Mouse (Mus musculus) ES-CJ7 (cell line): ENCODE results near the gene Tnk2.

Experiments
- DNase-seq: peaks from one replicate; pipeline ENCODE4 v3.0.0; 2011; ENCODE audit warnings: low read depth, low spot score

Tnk2 gene

DNA sequence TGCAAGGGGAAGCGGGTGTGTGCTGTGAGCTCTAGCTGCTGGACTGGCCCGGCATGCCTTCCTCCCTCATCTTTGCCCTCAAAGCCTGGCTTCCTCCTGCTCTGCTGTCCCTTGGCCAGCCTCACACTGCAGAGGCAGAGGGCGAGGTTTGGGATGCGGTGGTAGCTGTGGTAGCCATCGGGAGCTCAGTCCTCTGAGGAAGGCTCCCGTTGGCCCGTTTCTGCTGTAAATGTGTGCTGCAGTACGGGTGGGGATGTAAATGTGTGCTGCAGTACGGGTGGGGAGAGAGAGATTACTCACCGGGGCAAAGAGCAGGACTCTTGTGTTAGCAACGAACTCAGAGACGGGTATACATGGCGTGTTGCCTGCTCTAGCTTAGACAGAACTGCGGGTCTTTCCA is 35.1 kb downstream of the Tnk2 start:
- no peak for DNase-seq

DNA sequence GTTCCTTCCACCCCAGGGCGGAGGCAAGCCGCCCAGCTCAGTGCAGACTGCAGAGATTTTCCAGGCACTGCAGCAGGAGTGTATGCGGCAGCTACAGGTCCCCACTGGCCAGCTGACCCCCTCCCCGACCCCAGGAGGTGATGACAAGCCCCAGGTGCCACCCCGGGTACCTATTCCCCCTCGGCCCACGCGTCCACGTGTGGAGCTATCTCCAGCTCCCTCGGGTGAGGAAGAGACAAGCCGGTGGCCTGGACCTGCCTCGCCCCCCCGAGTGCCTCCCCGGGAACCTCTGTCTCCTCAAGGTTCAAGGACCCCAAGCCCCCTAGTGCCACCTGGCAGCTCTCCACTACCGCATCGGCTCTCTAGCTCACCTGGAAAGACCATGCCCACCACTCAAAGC is 36.3 kb downstream of the Tnk2 start:
- no peak for DNase-seq

DNA sequence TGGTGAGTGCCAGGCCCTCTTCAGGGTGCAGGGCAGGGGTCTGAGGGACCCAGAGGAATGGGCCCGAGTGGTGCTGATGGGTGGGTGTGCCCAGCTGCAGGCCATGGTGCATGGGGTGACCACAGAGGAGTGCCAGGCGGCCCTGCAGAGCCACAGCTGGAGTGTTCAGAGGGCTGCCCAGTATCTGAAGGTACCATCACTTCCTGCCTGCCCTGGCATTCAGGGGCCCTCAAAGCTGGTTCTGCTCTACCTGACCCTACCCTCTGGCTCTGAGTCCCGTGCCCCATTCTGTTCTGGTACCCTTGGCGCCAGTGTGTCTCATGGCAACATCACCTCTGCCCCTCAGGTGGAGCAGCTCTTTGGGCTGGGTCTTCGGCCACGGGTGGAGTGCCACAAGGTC is 37.1 kb downstream of the Tnk2 start:
- DNase-seq = no peak

DNA sequence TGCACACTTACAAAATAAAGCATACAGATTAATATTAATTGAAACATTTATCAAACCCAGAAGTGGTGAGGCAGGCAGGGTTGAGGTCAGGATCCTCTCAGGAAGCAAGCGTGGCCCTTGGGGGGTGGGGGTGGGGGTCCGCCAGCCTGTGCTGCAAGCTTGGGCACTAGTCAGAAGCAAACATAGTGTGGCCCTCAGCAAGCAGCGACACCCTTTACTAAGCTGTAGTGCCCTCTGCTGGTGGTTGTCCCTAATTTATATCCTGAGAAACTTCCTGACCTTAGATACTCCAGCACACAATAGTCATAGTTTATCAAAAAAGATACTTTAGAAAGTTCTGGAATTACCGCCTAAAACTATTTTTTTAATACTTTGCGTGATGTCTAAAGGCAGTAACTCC is 38.5 kb downstream of the Tnk2 start:
- DNase-seq = peak; percentile 84

DNA sequence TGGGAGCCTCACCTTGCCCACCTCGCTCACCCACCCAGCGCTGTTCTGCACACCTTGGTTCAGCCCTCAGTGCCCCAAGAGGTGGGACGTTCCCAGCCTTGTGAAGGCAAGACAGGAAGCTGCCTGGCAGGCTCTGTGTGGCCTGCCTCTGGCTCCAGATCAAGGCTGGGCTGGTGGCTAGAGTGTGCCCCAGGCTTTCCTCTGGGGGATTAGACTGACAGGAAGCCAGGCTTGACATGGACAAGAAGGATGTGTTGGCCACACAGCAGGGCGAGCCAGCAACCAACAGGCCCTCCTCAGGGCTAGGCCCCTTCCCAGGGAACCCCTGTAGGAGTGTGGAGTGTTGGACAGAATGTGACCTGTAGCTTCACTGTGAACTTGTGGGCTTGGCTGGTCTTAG is 39.2 kb downstream of the Tnk2 start:
- DNase-seq = no peak

DNA sequence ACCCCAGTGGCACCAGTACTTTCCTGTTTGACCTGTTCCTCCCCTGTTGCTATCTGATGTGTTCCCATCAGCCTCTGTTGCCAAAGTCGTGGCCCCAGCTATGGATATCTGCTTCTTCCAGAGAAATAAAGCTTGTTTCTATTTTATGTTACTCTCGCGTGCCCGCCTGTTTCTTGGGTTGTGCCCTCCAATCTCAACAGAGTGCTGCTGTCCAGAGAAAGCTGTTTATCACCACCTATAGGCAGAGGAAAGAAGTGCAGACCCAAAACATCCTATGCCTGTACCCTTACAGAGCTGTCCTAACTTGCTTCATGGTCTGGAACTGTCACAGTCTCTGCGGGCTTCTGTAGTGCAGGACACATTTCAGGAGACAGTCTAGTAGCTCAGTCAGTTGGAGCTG is 39.7 kb downstream of the Tnk2 start:
- DNase-seq = peak; percentile 76

DNA sequence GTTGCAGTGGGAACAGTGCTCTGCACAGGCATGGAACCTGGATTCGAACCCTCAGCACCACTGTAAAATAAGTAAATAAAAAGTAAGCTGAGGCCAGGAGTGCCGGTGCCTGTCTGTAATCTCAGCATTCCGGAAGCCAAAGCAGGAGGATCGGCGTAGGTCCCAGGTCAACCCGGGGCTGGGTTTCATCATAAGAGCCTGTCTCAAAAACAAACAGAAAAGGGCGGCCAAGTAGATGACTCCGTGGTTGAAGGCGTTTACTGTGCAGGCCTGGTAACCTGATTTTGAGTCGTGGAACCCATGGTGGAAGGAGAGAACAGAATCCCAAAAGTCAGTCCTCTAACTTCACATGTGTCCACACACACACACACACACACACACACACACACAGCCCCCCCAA is 41.7 kb downstream of the Tnk2 start:
- no peak for DNase-seq

DNA sequence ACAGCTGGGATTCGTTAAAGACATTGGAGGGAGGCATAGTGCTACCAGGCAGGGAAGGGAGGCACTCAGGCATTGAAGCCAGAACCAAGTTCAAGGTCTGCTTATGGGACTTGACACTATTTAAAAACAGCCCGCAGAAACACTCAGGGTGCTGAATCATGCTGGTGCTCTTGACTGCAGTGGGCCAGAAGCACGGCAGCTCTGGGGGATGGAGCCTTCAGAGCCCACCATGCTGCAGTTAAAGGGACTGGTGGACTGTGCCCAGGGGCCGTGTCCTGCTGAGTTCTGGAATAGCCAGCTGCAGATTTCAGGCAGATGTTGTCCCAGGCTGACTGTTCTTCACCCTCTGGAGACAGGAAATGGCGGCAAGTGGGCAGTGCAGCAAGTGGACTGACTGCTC is 42.3 kb downstream of the Tnk2 start:
- no peak for DNase-seq

DNA sequence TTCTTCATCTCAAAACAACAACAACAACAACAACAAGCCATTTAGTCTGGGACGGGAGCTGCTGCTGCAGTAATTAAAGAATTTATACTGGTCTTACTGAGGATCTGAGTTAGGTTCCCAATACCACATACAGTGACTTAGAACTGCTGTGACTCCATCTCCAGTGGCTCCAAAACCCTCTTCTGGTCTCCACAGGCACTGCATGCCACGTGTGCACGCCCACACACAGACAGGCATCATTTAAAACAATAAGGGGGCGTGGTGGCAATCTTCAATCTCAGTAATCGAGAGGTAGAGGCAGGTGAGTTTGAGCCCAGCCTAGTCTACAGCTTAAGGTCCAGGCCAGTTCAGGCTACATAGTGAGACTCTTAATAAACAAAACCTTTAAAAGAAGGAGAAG is 43.5 kb downstream of the Tnk2 start:
- peak; percentile 73 for DNase-seq

DNA sequence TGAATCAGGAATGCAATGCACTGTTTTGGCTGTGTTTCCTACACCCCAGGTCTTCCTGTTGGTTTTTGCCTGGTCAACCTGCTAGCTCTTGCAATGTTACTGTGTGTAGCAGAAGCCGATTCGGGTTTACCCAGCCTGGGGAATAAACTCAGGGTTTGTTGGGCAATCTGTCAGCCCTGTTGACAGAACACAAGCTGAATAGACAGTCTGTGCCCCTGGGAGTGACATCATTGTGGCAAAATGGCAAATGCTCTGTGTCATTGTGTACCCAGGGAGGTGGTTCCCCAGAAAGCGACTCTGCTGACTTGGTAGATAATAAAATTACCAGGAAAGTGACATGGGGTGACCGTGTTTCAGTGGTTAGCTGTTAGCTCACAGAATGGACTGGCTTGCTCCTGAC is 45.1 kb downstream of the Tnk2 start:
- no peak for DNase-seq

DNA sequence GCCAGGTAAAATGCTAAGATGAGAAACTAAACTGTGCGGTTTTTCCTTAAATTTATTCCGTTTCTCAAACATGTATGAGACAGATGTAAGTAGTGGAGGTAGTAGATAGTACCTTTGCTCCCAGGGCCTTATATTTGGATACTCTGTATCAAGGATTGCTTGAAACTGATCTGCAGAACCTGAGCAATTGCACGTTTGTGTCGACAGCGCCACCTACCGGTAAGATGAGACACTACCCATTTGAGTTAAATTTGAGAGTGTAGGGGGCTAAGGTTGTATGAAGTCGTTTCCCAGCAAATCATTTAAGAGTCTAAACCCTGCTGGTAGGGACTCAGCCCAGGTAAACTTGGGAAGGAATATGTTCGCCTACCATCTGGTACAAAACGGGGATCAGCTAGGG is 45.8 kb downstream of the Tnk2 start:
- peak; percentile 85 for DNase-seq

DNA sequence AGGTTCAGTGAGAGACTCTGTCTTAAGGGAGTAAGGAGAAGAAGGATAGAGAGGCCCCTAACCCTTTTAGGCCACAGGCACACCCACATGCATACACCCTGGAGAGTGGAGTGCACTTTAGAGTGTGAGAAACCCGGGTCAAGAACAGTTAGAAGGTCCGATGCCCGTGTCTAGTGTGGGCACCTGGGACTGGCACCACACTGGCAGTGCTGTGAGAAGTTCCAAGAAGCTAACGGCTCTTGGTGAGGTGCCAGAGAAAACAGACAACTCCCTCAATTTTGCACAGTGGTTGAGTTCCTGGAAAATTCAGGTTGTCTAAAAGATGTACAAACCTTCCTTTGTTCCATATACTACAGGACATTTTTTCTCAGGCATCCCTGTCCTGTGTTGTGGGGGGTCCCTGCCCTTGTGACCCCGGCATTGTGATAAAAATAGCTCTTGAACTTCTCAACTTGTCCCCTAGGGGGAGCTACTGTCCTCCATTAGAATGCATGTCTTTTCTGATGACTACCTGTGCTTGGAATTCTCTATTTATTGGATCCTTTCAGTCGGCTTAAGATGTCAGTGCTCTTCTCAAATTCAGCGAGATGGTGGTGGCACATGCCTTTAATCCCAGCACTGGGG is 53.3 kb downstream of the Tnk2 start:
- DNase-seq = peak; percentile 71

DNA sequence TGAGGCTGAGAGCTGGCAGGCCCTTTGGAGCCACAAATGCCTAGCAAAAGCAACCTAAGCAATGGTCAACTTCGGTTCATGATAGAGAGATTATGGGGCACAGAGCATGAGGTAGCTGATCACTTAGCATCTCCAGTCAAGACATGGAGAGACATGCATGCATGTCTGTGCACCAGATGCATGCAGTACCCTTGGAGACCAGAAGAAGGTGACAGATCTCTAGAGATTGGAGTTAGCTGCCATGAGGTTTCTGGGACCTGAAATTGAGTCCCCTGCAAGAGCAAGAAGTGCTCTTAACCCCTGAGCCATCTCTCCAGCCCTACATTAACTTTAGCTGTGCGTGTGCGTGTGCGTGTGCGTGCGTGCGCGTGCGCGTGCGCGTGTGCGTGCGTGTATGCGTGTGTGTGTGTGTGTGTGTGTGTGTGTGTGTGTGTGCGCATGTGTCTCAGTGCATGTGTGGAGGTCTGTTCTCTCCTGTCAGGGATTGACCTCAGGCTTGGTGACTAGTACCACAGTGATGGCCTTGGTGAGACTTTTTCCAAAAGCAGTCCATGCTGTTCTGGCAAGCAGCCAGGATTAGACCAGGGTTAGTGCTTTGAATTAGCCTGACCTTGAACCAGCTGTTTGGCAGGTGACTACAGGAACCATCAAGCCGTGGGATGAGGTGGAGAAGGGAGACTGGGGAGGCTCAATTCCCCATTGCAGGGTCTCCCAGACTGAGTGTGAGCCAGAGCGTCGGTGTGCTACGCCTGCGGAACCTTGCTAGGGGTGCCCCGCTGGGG is 54.2 kb downstream of the Tnk2 start:
- peak; percentile 80 for DNase-seq

DNA sequence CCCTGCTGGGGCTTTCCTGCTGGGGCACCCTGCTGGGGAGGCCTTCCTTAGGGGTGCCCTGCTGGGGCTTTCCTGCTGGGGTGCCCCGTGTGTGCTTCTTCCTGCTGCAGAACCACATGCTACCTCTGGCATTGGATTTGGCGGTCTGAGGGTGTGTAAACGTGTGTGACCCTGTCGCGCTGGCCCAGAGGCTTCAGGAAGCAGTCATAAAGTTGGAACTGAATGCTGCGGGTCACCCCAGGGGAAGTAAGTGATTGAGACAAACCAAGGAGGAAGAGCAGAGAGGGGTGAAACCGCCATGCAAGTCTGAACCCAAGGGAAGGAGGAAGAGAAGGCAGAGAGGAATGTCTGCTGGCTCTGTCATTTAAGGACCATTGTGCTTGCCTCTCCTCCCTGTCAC is 54.9 kb downstream of the Tnk2 start:
- no peak for DNase-seq

DNA sequence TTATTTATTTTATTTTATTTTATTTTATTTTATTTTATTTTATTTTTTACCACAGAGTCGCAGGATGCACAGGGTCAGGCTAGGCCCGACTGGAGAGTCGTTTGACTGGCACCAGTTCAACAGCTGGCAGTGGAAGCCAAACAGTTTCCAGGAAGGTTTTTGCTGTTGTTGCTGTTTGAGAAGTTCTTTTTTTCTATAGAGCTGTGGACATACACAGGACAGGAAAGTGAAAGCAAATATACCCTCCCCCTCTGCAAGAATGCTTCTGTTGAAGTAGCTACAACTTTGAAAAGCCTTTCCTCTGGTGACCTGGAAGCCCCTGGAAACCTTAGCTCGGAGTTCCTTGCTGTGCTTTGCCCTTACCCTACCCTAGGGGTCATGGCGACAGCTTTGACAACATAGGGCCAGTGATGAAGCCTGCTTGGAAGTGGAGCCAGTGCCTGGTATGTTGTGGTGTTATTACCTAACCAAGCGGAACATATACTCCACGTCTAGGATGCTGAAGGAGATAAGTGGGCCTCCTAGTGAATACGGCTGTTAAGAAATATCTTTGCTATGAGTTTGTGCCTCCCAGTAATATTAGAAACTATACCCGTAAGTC is 59.7 kb downstream of the Tnk2 start:
- DNase-seq = no peak

DNA sequence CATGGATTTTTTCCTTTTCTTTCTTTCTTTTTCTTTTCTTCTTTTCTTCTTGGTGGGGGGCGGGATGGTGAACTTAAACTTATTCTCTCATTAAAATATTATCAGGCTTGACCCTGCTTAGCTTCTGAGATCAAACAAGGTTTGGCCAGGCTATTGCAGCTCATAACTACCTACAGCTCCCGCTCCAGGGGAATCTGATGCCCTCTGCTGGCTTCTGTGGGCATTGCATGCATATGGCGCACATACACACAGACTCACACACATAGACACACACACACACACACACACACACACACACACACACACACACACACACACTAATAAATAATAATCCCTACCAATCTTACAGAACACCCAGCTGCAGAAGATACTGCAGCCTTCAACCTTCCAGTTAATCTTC is 61.9 kb downstream of the Tnk2 start:
- DNase-seq = peak; percentile 53

DNA sequence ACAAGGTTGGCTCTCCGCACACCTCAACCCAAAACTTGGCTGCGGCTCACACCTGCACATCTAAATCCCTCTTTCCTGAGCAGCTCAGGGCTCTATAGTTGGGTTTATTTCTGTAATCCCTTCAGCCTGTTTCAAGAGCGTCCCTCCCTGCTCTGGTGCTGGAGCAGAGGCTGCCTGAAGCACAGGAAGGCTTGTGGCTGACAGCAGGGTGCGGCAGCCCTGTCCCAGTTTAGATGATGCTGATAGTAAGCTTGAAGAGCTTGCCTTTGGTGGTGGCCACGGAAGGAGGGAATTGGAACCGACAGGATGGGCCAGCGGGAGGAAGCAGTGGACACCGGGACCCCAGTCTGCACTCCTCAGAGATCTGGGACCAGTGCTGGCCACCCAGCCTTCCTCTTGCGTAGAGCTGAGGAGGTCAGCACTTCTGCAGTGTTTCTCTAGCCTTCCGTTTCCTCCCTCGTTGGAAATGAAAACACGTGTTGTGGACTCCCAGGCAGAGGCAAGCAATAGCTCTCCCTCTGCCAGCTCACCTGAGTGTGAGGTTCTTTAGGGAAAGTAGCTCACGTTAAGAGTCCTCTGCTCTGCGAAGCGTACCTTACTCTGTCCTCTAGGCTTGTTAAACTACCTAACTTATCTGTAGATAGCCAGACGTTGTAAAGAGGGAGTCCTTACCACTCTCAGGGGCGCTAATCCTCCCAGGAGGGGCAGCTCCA is 63.6 kb downstream of the Tnk2 start:
- no peak for DNase-seq

DNA sequence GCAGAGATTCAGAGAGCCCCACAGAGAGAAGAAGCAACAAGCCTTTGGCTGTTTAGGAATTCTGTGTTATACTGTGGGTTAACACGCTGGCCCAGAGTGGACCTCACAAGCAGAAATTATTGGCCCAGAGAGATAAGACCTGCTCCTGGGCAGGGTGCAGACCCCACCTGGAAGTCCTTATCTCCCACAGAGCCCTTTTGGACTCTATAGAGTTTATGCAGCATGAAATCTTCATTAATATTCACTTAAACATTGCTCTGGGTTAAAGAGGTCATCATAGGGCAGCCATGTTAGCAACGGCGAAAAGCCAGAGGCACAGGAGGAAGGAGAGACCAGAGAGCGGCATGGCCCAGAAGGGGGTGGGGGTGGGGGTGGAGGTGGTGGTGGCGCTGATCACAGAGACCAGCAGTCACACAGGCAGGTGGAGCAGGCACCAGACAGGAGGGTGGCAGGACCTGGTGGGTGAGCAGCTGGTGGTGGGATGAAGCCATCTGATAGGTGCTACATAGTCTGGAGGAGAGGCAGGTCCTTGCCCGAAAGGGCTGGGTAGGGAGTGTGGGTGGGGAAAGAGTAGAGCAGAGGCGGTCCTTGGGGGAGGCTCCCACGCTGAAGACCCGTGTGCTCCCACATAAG is 64.3 kb downstream of the Tnk2 start:
- DNase-seq = no peak

DNA sequence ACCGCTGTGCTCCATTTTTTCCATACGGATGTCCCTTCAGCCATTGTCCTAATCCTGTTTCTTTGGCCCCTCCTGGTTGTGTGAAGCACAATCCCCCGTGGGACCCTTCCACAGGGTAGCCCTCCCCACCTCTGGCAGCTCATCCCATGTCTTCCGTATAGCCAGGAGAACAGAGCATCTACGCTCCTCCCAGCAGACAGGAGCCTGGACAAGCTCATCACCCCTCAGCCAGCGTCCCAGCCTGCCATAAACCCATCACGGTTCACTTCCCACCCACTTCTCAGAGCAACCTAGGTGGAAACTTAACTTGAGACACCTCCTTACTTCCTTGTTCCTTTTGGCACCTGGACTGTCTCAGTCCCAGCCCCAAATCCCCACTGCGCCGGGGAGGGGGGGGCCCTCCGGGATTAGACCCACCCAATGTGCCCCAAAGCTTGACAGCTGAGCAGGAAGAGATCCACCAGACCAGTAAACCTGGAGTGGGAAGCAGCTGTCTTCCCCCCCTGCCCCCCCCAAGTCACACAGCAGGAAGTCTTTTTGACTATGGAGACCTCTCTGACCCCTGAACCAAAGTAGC is 64.9 kb downstream of the Tnk2 start:
- DNase-seq = no peak

DNA sequence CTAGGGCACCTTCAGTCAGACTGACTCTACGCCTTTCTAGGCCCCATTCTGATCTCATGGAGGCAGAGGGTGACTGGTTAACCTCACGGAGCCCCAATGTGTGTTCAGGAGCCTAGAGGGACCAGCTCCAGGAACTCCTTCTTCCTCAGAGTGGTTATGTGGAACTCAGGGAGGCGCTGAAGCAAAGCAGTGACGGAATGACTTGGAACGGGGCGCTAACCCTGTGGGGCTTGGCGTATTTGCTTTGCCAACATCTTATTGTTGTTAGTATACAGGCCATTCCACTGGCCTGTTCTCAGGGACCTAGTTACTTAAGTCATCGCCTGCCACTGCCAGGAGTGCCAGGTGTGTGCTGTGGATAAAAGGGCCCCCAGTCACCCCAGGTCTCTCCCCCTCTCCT is 65.4 kb downstream of the Tnk2 start:
- DNase-seq = no peak

DNA sequence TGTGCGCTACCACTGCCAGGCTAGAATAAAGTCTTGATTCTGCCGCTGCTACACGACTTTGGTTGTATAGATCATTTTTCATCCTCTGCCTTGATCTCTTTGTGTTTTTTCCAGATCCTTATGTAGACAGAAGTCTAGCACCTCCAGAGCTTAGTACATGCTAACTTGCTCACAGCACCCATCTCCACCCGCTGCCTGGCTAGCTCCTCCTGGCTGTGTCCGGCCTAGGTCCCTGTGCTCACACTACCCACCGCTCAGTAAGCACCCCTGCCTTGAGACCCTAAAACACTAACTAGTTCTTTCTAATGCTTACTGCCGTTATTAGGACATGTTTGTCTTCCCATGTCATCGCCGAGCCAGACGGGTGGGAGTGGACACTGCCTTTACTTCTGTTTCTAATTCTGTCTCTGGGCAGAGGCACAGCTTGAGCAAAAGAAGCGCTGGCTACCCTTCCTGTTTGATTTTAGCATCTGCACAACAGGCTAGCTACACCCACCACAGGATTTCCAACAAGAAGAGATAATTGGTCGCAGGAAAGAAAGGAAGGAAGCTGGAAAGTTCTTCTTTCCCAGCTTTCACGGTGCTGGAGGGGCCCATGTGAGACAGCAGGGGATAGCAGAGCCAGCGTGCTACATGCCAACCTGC is 66.9 kb downstream of the Tnk2 start:
- DNase-seq = no peak
